In the genomic region with DNA sequence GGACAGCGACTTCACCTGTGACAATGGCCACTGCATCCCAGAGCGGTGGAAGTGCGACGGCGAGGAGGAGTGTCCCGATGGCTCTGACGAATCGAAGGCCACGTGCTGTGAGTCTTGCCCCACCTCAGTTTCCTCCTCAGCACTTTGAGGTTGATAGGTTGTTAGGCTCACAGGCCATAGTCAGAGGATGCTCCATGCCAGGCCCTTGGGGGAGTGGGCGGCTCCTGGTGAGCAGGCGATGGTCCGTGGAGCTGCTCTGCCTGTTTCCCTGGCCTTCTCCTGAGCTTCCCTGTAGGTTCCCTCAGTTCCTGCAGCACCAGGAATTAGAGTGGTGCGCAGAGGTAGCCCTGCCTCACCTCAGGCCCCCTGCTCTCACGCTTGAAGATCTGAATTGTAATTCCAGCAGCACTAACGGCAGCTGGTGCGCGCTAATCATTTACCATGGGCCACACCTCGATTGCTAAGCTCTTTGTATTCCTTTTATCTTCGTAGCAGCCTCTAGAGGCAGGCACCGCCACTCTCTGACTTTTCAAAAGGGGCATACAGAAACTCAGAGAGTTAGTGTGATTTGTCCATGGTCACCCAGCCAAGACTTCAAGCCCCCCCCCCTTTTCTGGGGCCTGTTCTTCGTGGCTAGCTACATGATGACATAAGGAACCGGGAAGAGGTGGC, we compare ENCODE assay signal across 10 mouse cellular contexts. TPM values are rescaled to one million over a fixed set of nuclear protein-coding genes. Genes with fewer than 3 reads are reported as not detected.
DNase-seq lines count a peak whose midpoint lies in the region; ATAC-seq lines count a peak whose summit lies in the region.
"Had no signal": no experiment of that assay in that cellular context is flagged by ENCODE, and none has a peak within 500 bp of the region (broad histone marks: within the 10 kb centered on the region; RNA-seq: fewer than 3 reads in every experiment).

No protein-coding gene starts in this region.

- DNase-seq in ZHBTc4 (ENCODE audit: low read depth, low spot score) = peak; percentile 84
- DNase-seq in embryonic facial prominence, embryonic 10.5 days (ENCODE audit: low spot score) = no peak
- DNase-seq in heart, postnatal 36 days = no peak
- DNase-seq in right cerebral cortex, adult 2 months (ENCODE audit: low spot score in 2 of 2) = no peak
- no peak for DNase-seq in frontal cortex, postnatal 25 days (ENCODE audit: low spot score in 2 of 2)
- DNase-seq: thymus, postnatal 36 days had no signal

- 58% methylated on average over 22 of the region's 22 CpGs for WGBS in embryonic facial prominence, embryonic 10.5 days
- 32% methylated on average over 22 of the region's 22 CpGs for WGBS in hindbrain, embryonic 16.5 days
- WGBS in neural tube, embryonic 12.5 days = 37% methylated on average over 22 of the region's 22 CpGs

- H3K36me3 ChIP-seq in embryonic facial prominence, embryonic 10.5 days (replicated peaks) = peaks cover 14% of the 10 kb centered on the region
- H3K36me3 ChIP-seq in hindbrain, embryonic 16.5 days (ENCODE audit: control insufficient read depth, insufficient read depth, low read length) = no peaks in the 10 kb centered on the region
- H3K36me3 ChIP-seq in neural tube, embryonic 12.5 days = no peaks in the 10 kb centered on the region

- H3K4me1 ChIP-seq in embryonic facial prominence, embryonic 10.5 days = peaks cover 67% of the 10 kb centered on the region
- peaks cover 79% of the 10 kb centered on the region for H3K4me1 ChIP-seq in hindbrain, embryonic 16.5 days (ENCODE audit: control insufficient read depth, insufficient read depth, low read depth, low read length)
- H3K4me1 ChIP-seq in neural tube, embryonic 12.5 days = peaks cover 93% of the 10 kb centered on the region

- intact Hi-C loops in heart, postnatal 36 days (cut with DNase I) = no loop called here

- no peak for ATAC-seq in hindbrain, embryonic 16.5 days
- peak; percentile 7; the same call in 1 of the 2 replicates for ATAC-seq in neural tube, embryonic 12.5 days (ENCODE audit: low FRiP score, low read depth)

- peak overlapping the region; percentile 58 for H3K9ac ChIP-seq in hindbrain, embryonic 16.5 days (ENCODE audit: low read depth, low read length)
- peak overlapping the region; percentile 45; the same call in 1 of the 2 replicates for H3K9ac ChIP-seq in neural tube, embryonic 12.5 days
- H3K9ac ChIP-seq: limb, embryonic 15.5 days had no signal

- H3K27me3 ChIP-seq in embryonic facial prominence, embryonic 10.5 days (replicated peaks; ENCODE audit: low read depth, poor library complexity, severe bottlenecking) = peaks cover 5% of the 10 kb centered on the region; the same call in 1 of the 2 replicates
- H3K27me3 ChIP-seq in hindbrain, embryonic 16.5 days (replicated peaks; ENCODE audit: control insufficient read depth, insufficient read depth, low read length) = no peaks in the 10 kb centered on the region
- no peaks in the 10 kb centered on the region for H3K27me3 ChIP-seq in neural tube, embryonic 12.5 days (replicated peaks)
- H3K27me3 ChIP-seq: limb, embryonic 15.5 days had no signal

- H3K9me3 ChIP-seq in embryonic facial prominence, embryonic 10.5 days = no peaks in the 10 kb centered on the region
- no peaks in the 10 kb centered on the region for H3K9me3 ChIP-seq in hindbrain, embryonic 16.5 days (ENCODE audit: control insufficient read depth, low read length)
- no peaks in the 10 kb centered on the region for H3K9me3 ChIP-seq in neural tube, embryonic 12.5 days
- H3K9me3 ChIP-seq: limb, embryonic 15.5 days had no signal

- peak overlapping the region; percentile 75 for H3K27ac ChIP-seq in embryonic facial prominence, embryonic 10.5 days (replicated peaks)
- peak overlapping the region; percentile 80 for H3K27ac ChIP-seq in hindbrain, embryonic 16.5 days (ENCODE audit: low read depth, low read length)
- peak overlapping the region; percentile 80 for H3K27ac ChIP-seq in neural tube, embryonic 12.5 days
- H3K27ac ChIP-seq: limb, embryonic 15.5 days had no signal

- H3K4me3 ChIP-seq in embryonic facial prominence, embryonic 10.5 days = no peak overlapping the region
- no peak overlapping the region for H3K4me3 ChIP-seq in hindbrain, embryonic 16.5 days (ENCODE audit: low read length)
- H3K4me3 ChIP-seq in neural tube, embryonic 12.5 days = no peak overlapping the region
- H3K4me3 ChIP-seq: limb, embryonic 15.5 days had no signal

- H3K4me2 ChIP-seq in hindbrain, embryonic 16.5 days (ENCODE audit: low read length) = 0 out of 2 replicates have a peak overlapping the region, but pooled peaks have one; percentile 15
- peak overlapping the region; percentile 33; the same call in 1 of the 2 replicates for H3K4me2 ChIP-seq in neural tube, embryonic 12.5 days (replicated peaks)
- H3K4me2 ChIP-seq: limb, embryonic 15.5 days had no signal

RNA-seq across cellular contexts. Expression of a gene that starts 32.7 kb away (rescaled TPM):
- polyA plus RNA-seq in embryonic facial prominence, embryonic 10.5 days (2016; fragmentation: Nextera tagmentation; extraction: Ambion mirVana) = 7.4 and 8.5 TPM in 2 replicates
- 23.8 and 34.7 TPM in 2 replicates for polyA plus RNA-seq in hindbrain, embryonic 16.5 days (2015; fragmentation: Nextera tagmentation; extraction: Ambion mirVana)
- 47.6 and 53.9 TPM in 2 replicates for polyA plus RNA-seq in neural tube, embryonic 12.5 days (2016; fragmentation: Nextera tagmentation; extraction: Ambion mirVana)
- 1 to 10 TPM in 1 of 2 experiments, under 1 TPM in 1; 0.97 to 1.1 TPM for total RNA-seq in heart, postnatal 36 days (2021)
- total RNA-seq: gastrocnemius, adult 8-10 months had no signal

RNA-seq across cellular contexts. Expression of a gene that starts 44.8 kb away (rescaled TPM):
- polyA plus RNA-seq in embryonic facial prominence, embryonic 10.5 days (2016; fragmentation: Nextera tagmentation; extraction: Ambion mirVana) = 240 and 242 TPM in 2 replicates
- polyA plus RNA-seq in hindbrain, embryonic 16.5 days (2015; fragmentation: Nextera tagmentation; extraction: Ambion mirVana) = 87.7 and 88.8 TPM in 2 replicates
- 169 and 182 TPM in 2 replicates for polyA plus RNA-seq in neural tube, embryonic 12.5 days (2016; fragmentation: Nextera tagmentation; extraction: Ambion mirVana)
- 10 to 100 TPM; 43.0 to 43.5 TPM for total RNA-seq in heart, postnatal 36 days (2021)

RNA-seq across cellular contexts. Expression of a gene that starts 54.8 kb away (rescaled TPM):
- polyA plus RNA-seq in embryonic facial prominence, embryonic 10.5 days (2016; fragmentation: Nextera tagmentation; extraction: Ambion mirVana) = 102 TPM in 2 replicates
- 95.5 and 98.6 TPM in 2 replicates for polyA plus RNA-seq in hindbrain, embryonic 16.5 days (2015; fragmentation: Nextera tagmentation; extraction: Ambion mirVana)
- polyA plus RNA-seq in neural tube, embryonic 12.5 days (2016; fragmentation: Nextera tagmentation; extraction: Ambion mirVana) = 105 and 117 TPM in 2 replicates
- 10 to 100 TPM; 53.2 to 54.3 TPM for total RNA-seq in heart, postnatal 36 days (2021)
